Mouse (Mus musculus) Muller cell, postnatal 12 days (primary cell): ENCODE data around the gene Vps8.

ENCODE experiments used
- DNase-seq: peaks from one replicate; pipeline ENCODE4 v3.0.0-alpha.2; 2015; ENCODE audit errors: inconsistent ontology term

The Vps8 gene

GRCm38 (mm10) chr16:21422645-21423545 is at the start of gene Vps8:
Gene Vps8 (plus strand): TSS chr16:21423118.
- peak; percentile 95 for DNase-seq

DNA sequence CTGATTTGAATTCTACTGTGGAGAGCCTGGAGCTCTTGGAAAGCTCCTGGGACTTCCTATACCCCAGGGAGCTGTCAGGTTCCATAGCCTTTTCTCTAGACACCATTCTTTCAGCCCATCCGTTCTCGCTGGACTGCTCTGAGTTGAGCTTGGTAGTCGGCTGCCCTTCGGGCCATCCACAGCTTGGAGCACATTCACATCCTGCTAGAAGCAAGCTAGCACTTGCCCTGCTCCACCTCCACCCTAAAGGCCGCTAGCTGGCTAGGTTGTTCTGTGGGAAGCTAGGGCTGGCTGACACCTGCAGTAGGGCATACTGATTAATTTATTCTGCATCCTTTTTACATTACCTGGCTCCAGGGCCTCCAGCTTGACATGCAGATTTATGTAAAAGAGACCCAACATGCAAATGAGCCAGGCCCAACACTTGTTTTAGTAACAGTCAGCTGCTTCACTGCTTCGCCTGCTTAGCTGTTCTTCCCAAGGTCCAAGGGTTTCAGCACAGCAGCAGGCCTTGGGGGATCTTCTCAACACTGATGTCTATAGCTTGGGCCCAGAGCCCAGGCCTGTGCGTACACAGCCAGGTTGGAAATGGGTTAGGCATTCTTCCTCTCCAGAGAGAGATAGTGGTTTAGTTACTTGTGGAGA is 49.5 kb upstream of the Vps8 start:
- no peak for DNase-seq

DNA sequence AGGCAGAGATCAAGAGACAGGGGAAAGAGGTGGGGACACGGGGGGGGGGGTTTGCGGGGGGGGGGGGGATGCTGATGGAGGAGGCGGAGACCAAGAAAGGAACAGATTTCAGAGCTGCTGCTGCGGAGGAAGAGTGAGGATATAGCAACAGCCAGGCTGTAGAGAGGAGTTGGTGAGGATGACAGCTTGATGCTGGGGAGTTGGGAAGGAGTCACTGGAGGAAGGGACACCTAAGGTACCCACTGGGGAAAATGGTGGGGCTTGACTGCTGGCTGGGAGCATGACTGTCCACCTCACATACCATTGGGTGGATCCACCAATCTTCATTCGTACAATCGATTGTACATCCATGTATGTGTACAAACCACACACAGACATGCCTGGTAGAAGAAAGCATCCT is 48.9 kb upstream of the Vps8 start:
- no peak for DNase-seq

DNA sequence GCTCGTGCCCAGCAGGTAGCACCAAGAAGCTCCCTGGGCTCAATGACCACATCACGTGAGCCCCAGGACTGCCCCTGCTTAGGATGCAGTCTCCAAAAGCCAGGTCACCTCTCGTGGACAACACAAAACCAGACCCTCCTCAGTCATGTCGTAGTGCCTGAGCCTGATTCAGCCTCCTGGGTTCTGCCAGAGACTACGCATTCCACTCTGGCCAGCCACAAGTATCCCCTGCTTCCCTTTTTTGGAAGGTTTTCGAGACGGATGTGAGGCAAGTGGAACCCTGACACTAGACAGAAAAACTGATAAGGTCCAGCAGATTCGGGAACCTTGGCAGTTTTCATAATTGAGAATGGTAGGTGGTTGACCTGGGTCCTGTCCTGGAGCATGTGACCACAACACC is 47.8 kb upstream of the Vps8 start:
- DNase-seq = no peak

- no peak for DNase-seq
Observed at GRCm38 (mm10) chr16:21376316-21376715, 46.6 kb upstream of the Vps8 start.

DNA sequence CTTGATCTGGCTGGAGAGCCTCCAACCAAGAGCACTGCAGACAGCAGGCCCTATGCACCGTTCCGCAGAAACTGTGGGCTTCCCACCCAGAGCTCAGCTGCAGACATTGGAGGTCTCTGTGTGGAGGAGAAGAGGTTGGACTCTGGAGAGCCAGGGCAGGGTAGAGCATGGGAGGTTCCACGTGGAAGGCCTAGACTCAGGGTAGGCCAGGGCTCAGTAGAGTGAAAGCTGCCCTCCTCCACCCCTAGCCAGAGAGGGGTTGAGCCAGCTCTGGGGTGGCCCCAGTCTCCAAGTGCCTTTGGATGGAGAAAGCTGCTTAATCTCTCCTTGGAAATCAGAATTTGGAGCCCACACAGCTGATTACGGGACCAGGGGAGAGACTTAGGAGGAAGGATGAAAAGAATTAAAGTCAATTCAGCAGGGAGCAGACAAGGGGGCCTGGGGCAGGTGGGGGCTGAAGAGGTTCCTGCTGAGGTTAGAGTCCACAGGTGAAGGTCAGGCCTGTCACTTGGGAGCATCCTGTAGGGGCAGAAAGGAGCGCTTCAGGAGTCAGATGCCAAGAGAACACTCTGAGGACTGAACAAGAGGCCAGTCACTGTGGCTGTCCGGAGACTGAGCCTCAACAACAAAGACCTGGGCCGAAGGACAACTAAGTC is 45.8 kb upstream of the Vps8 start:
- no peak for DNase-seq

DNA sequence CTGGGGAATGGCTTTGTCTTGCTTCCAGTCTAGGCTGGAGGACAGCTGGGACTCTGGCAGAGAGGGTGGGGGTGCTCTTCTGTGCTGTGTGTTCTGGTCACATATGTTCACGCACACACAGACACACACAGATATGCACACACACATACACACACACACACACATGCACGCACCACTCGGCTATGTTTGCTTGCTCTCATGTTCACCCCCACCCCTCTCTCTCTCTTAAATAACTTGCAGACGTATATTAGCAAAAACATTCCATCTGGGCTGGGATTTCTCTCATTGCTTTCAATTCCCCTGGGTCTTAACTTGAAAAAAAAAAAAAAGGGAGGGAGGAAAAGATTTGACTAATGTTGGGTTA is 45.3 kb upstream of the Vps8 start:
- no peak for DNase-seq

GRCm38 (mm10) chr16:21381469-21381868 is 41.4 kb upstream of the Vps8 start:
- DNase-seq = no peak

GRCm38 (mm10) chr16:21382152-21382911 is 40.6 kb upstream of the Vps8 start:
- DNase-seq = no peak

DNA sequence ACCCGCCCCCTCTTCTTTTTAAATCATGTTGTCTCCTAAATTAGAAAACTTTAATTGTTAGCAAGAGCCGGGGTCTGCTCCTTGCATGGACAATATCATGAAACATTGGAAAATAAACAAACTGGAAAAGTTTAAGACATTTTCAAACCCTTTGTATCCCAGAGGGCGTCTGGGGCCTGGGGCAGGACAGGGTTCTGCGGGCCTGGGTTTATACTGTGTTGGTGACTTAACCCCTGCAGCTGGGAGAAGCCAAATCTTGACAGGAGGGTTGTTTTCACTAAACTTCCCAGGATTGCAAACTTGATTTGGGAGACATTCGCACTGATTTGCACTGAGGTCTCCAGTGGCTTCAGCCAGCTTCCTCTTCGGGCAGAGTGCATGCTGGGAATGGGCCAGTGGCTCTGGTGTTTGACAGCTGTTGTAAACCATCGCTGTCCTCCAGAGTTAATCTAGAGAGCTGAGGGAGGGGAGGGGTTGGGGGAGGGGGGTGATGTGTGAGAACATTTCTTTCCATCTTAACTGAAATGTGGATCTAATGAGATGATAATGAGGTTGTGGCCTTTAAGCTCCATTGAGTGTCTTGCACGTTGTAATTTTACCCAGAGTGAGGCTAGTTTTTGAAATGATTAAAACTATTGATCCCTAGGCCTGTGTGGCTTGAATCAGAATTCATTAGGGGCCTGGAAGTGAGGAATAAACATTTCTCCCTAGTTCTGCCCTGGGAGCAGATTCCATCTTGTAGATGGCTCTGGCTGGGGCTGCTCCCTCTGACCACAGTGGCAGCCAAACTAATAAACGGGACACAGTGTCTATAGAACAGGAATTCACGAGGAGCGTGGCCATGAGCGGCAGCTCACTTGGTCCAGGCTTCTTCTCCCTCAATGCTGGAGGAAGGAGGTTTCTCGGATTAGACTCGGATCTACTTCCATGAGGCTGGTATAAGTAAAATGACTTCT is 36.7 kb upstream of the Vps8 start:
- no peak for DNase-seq

- no peak for DNase-seq
Observed at GRCm38 (mm10) chr16:21389316-21389715, 33.6 kb upstream of the Vps8 start.

- no peak for DNase-seq
Observed at GRCm38 (mm10) chr16:21390744-21391143, 32.2 kb upstream of the Vps8 start.

GRCm38 (mm10) chr16:21392099-21392498 is 30.8 kb upstream of the Vps8 start:
- DNase-seq = no peak

GRCm38 (mm10) chr16:21392517-21393112 is 30.3 kb upstream of the Vps8 start:
- peak; percentile 87 for DNase-seq

DNA sequence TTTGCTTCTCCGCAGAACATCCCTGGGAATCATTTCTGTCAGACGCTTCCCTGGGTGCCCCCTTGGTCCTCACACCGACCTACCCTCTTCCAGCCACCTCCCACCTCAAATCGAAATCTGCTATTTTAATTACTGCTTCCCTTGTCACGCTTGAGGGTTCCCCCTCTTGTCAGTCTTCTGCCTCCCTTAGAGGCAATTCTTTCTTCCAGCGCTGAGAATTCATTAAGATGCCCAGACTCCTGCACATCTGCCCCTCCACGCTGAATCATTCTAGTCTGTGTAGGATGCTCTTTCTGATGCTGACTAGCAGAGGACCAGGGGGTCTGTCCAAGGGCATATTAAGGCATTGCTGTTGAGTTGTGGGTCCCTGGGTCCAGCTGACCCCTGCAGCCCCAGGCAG is 27.4 kb upstream of the Vps8 start:
- no peak for DNase-seq

- DNase-seq = no peak
Observed at GRCm38 (mm10) chr16:21397681-21398080, 25.2 kb upstream of the Vps8 start.

GRCm38 (mm10) chr16:21398345-21399051 is 24.4 kb upstream of the Vps8 start:
- DNase-seq = peak; percentile 85

- no peak for DNase-seq
Observed at GRCm38 (mm10) chr16:21399942-21400341, 23.0 kb upstream of the Vps8 start.

DNA sequence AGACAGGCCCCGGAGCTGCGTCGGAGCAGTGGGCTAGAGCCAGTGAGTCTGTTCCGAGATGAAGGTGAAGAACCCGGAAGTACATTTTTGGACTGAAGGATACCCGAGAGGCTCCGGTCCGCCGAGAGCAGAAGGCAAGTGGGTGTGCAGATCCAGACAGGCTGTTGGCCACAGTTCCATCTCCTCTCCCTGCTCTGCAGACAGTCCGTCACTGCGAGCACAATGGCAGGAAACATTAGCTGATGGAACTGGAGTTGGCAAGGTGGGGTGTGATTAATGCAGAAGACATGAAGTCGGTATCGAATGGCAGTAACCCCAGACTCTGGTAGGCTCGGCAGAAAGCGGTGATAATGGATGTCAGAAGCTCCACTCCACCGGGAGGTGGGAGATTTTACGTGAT is 20.9 kb upstream of the Vps8 start:
- DNase-seq = peak; percentile 70

DNA sequence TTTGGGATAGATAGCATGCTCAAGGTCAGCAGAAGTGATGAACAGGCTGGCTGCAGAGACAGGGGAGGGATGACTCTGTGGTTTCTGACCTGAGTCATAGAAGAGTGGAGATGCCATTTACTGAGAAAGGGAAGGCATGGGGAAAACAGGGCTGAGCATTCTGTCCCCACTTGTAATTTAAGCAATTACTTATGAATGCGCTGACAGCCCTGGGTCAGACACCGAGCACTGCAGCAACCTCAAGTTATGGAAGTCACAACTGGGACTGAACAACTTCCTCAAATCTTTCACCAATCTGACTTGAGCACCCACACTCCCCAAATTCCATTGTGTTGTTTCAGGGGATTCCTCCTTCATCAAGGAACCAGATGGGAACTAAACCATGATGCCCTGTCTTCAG is 19.5 kb upstream of the Vps8 start:
- DNase-seq = no peak
